Comparison of ENCODE assay signal across 8 mouse cellular contexts in the genomic region with DNA sequence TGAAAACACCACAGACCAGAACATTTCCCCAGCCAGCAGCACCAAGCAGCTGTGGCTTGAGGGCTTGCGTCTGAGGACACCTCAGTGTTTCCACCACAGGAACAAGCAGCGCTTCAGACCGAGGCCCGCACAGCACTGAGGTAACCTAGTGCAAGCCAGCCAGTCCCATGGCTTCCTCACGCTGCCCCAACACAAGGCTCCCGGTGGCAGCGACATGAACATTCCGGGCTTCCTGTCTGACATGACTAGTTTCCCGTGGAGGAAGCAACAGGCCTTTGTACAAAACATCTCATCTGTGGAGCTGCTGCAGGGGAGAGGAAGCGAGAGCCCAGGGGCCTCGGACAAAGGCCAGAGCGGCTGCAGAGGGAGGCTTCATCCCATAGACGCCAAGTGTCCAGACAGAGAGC. TPM values are rescaled to one million over a fixed set of nuclear protein-coding genes. Genes with fewer than 3 reads are reported as not detected.
A peak's percentile ranks its signal among the peaks of the same experiment; 100 is the strongest.
DNase-seq lines count a peak whose midpoint lies in the region; ATAC-seq and TF ChIP-seq lines count a peak whose summit lies in the region.

No protein-coding gene starts in this region.

- TF ChIP-seq CTCF in brain, embryonic 14.5 days (IDR thresholded peaks at IDR 0.05; ENCODE audit: borderline replicate concordance, extremely low read depth, insufficient read depth, insufficient read length): no peak
- TF ChIP-seq CTCF in forebrain, postnatal 0 days (IDR thresholded peaks at IDR 0.05; ENCODE audit: low read depth): no peak

- no peak overlapping the region for H3K4me2 ChIP-seq in forebrain, postnatal 0 days (ENCODE audit: low read depth)
- H3K4me2 ChIP-seq in intestine, embryonic 14.5 days (ENCODE audit: low read length): no peak overlapping the region
- H3K4me2 ChIP-seq in liver, embryonic 16.5 days (ENCODE audit: low read depth, low read length): no peak overlapping the region
- no peak overlapping the region for H3K4me2 ChIP-seq in neural tube, embryonic 13.5 days

- no peak overlapping the region for H3K4me3 ChIP-seq in forebrain, postnatal 0 days (ENCODE audit: low read depth, low read length)
- no peak overlapping the region for H3K4me3 ChIP-seq in intestine, embryonic 14.5 days (ENCODE audit: low read depth, low read length)
- H3K4me3 ChIP-seq in liver, embryonic 16.5 days (ENCODE audit: low read depth, low read length): no peak overlapping the region
- no peak overlapping the region for H3K4me3 ChIP-seq in neural tube, embryonic 13.5 days

- H3K27ac ChIP-seq in forebrain, postnatal 0 days (ENCODE audit: low read depth, low read length): peak overlapping the region; percentile 29; the same call in 1 of the 2 replicates
- peak overlapping the region; percentile 89 for H3K27ac ChIP-seq in intestine, embryonic 14.5 days (ENCODE audit: low read depth)
- peak overlapping the region; percentile 2 for H3K27ac ChIP-seq in liver, embryonic 16.5 days (ENCODE audit: low read length)
- H3K27ac ChIP-seq in neural tube, embryonic 13.5 days (replicated peaks): peak overlapping the region; percentile 86

- H3K9ac ChIP-seq in forebrain, postnatal 0 days: 0 out of 2 replicates have a peak overlapping the region, but pooled peaks have one; percentile 1
- peak overlapping the region; percentile 11 for H3K9ac ChIP-seq in intestine, embryonic 14.5 days (ENCODE audit: low read length)
- no peak overlapping the region for H3K9ac ChIP-seq in liver, embryonic 16.5 days (ENCODE audit: low read depth, low read length)
- peak overlapping the region; percentile 47; the same call in 1 of the 2 replicates for H3K9ac ChIP-seq in neural tube, embryonic 13.5 days

- H3K36me3 ChIP-seq in forebrain, postnatal 0 days (ENCODE audit: insufficient read depth): no peaks in the 10 kb centered on the region
- no peaks in the 10 kb centered on the region for H3K36me3 ChIP-seq in intestine, embryonic 14.5 days (ENCODE audit: control insufficient read depth, insufficient read depth, low read length)
- no peaks in the 10 kb centered on the region for H3K36me3 ChIP-seq in liver, embryonic 16.5 days (ENCODE audit: control insufficient read depth, insufficient read depth)
- no peaks in the 10 kb centered on the region for H3K36me3 ChIP-seq in neural tube, embryonic 13.5 days

- TF ChIP-seq POLR2A in brain, embryonic 14.5 days (IDR thresholded peaks at IDR 0.05; ENCODE audit: borderline replicate concordance, extremely low read depth, insufficient read depth, insufficient read length, poor library complexity, severe bottlenecking): no peak

- peak; percentile 36; the same call in 1 of the 2 replicates for ATAC-seq in forebrain, postnatal 0 days
- no peak for ATAC-seq in intestine, embryonic 14.5 days (replicated peaks; ENCODE audit: low FRiP score, low TSS enrichment, low read depth)
- ATAC-seq in liver, embryonic 16.5 days (ENCODE audit: low read depth): no peak
- no peak for ATAC-seq in neural tube, embryonic 13.5 days (ENCODE audit: low read depth)
- no peak for ATAC-seq in activated CD4-positive, CD25-positive, alpha-beta regulatory T cell, adult 4 months

- H3K9me3 ChIP-seq in forebrain, postnatal 0 days (ENCODE audit: low read length): no peaks in the 10 kb centered on the region
- no peaks in the 10 kb centered on the region for H3K9me3 ChIP-seq in intestine, embryonic 14.5 days (ENCODE audit: control insufficient read depth, low read length)
- no peaks in the 10 kb centered on the region for H3K9me3 ChIP-seq in liver, embryonic 16.5 days (replicated peaks; ENCODE audit: control insufficient read depth, low read length)
- H3K9me3 ChIP-seq in neural tube, embryonic 13.5 days: no peaks in the 10 kb centered on the region

- H3K4me1 ChIP-seq in forebrain, postnatal 0 days (ENCODE audit: insufficient read depth): 0 out of 2 replicates have a peak, but pooled peaks cover 3% of the 10 kb centered on the region
- peaks cover 9% of the 10 kb centered on the region; the same call in 1 of the 2 replicates for H3K4me1 ChIP-seq in intestine, embryonic 14.5 days (replicated peaks; ENCODE audit: control insufficient read depth, insufficient read depth, low read length)
- peaks cover 13% of the 10 kb centered on the region for H3K4me1 ChIP-seq in liver, embryonic 16.5 days (ENCODE audit: control insufficient read depth, low read depth, low read length)
- H3K4me1 ChIP-seq in neural tube, embryonic 13.5 days (replicated peaks): peaks cover 39% of the 10 kb centered on the region

- DNase-seq in brain, embryonic 14.5 days (ENCODE audit: low read depth): peak; percentile 60
- DNase-seq in forebrain, postnatal 0 days: no peak
- no peak for DNase-seq in intestine, embryonic 14.5 days (ENCODE audit: low spot score)
- no peak for DNase-seq in thymus, postnatal 0 days (ENCODE audit: low spot score)
- DNase-seq in B cell, adult 2 months: no peak

- H3K27me3 ChIP-seq in forebrain, postnatal 0 days (ENCODE audit: insufficient read depth, low read length): no peaks in the 10 kb centered on the region
- H3K27me3 ChIP-seq in intestine, embryonic 14.5 days (replicated peaks; ENCODE audit: control insufficient read depth, insufficient read depth, low read length): peaks cover 1% of the 10 kb centered on the region; the same call in 1 of the 2 replicates
- peaks cover 5% of the 10 kb centered on the region for H3K27me3 ChIP-seq in liver, embryonic 16.5 days (ENCODE audit: control insufficient read depth, insufficient read depth, low read depth, low read length)
- H3K27me3 ChIP-seq in neural tube, embryonic 13.5 days: peaks cover 20% of the 10 kb centered on the region

- 21% methylated on average over 13 of the region's 13 CpGs for WGBS in forebrain, postnatal 0 days
- 44% methylated on average over 13 of the region's 13 CpGs for whole genome bisulfite sequencing in intestine, embryonic 14.5 days
- WGBS in liver, embryonic 16.5 days (ENCODE audit: insufficient replicate concordance): 32% methylated on average over 13 of the region's 13 CpGs
- WGBS in neural tube, embryonic 13.5 days: 38% methylated on average over 13 of the region's 13 CpGs

RNA-seq across cellular contexts. Expression of a gene that starts 51.3 kb away (rescaled TPM):
- 2.3 and 2.4 TPM in 2 replicates for polyA plus RNA-seq in brain, embryonic 14.5 days (2012; rRNA removed)
- total RNA-seq in forebrain, postnatal 0 days (2014; rRNA removed): 0.81 and 2.0 TPM in 2 replicates
- polyA plus RNA-seq in forebrain, postnatal 0 days (2015; fragmentation: Nextera tagmentation; extraction: Ambion mirVana): 1.6 and 1.7 TPM in 2 replicates
- polyA plus RNA-seq in intestine, embryonic 14.5 days (2014; fragmentation: Nextera tagmentation; extraction: Ambion mirVana): 0.28 and 1.2 TPM in 2 replicates
- not detected in 2 replicates for polyA plus RNA-seq in liver, embryonic 16.5 days (2015; fragmentation: Nextera tagmentation; extraction: Ambion mirVana)
- polyA plus RNA-seq in neural tube, embryonic 13.5 days (2015; fragmentation: Nextera tagmentation; extraction: Ambion mirVana): 0.96 and 1.1 TPM in 2 replicates
- not detected for polyA plus RNA-seq in activated CD4-positive, CD25-positive, alpha-beta regulatory T cell, adult 4 months (2017; shearing (Covaris generic))
- polyA plus RNA-seq in thymus, postnatal 0 days (2015; fragmentation: Nextera tagmentation; extraction: Ambion mirVana): 1.0 and 1.2 TPM in 2 replicates

Comparison
In these comparisons a context has a peak if more than half of its experiments do, and no peak if none do; other contexts are left out.
1. H3K27ac ChIP-seq: peak in every context shown above with its lines; median percentile 89 in intestine, embryonic 14.5 days; 86 in neural tube, embryonic 13.5 days; 29 in forebrain, postnatal 0 days; 2 in liver, embryonic 16.5 days.